Mouse (Mus musculus) neural tube, embryonic 12.5 days (tissue): Measurements from ENCODE around the gene Adssl1. TPM values are rescaled to one million over a fixed set of nuclear protein-coding genes. Genes with fewer than 3 reads are reported as not detected.

Source experiments
- ATAC-seq: fragments of 200-750 bp; cut with Nextera tagmentation; 2 replicates; pipeline ENCODE4 v1.8.0; 2017; ENCODE audit warnings: low read depth, mild to moderate bottlenecking, moderate TSS enrichment, moderate library complexity; ENCODE audit not compliant: low FRiP score
- H3K27ac ChIP-seq: fragments of 300-500 bp; sonication (generic); 2 replicates; pipeline ENCODE4 v1.5.1; 2016
- H3K27me3 ChIP-seq: fragments of 300-500 bp; sonication (generic); replicated peaks from 2 replicates; pipeline ENCODE4 v1.6.1; 2016; ENCODE audit warnings: mild to moderate bottlenecking
- H3K36me3 ChIP-seq: fragments of 300-500 bp; sonication (generic); 2 replicates; pipeline ENCODE4 v1.6.1; 2016; ENCODE audit warnings: mild to moderate bottlenecking
- H3K4me1 ChIP-seq: fragments of 300-500 bp; sonication (generic); 2 replicates; pipeline ENCODE4 v1.6.1; 2016
- H3K4me2 ChIP-seq: fragments of 300-500 bp; sonication (generic); replicated peaks from 2 replicates; pipeline ENCODE4 v1.6.1; 2016; ENCODE audit warnings: mild to moderate bottlenecking
- H3K4me3 ChIP-seq: fragments of 300-500 bp; sonication (generic); 2 replicates; pipeline ENCODE4 v1.5.1; 2016
- H3K9ac ChIP-seq: fragments of 300-500 bp; sonication (generic); 2 replicates; pipeline ENCODE4 v1.6.1; 2016; ENCODE audit warnings: mild to moderate bottlenecking
- H3K9me3 ChIP-seq: fragments of 300-500 bp; sonication (generic); 2 replicates; pipeline ENCODE4 v1.6.1; 2016; ENCODE audit warnings: mild to moderate bottlenecking
- WGBS: fragments of 180-500 bp; shearing (Covaris S2); methylation state at CpG from one replicate; pipeline ENCODE4 v1.1.7; 2016; 5-methylcytosine and 5-hydroxymethylcytosine counted together
- polyA plus RNA-seq: library from polyadenylated mRNA; unstranded; fragments of >200 nt; fragmentation: Nextera tagmentation; extraction: Ambion mirVana; gene quantifications from 2 replicates; pipeline ENCODE4 v1.2.1, GENCODE M21; 2016

Gene Adssl1
- polyA plus RNA-seq, 1 experiment from 2014 or later: 3.7 TPM

- peak; percentile 12; the same call in 1 of the 2 replicates for ATAC-seq
- Histone ChIP-seq H3K4me1 (peaks cover 87% of the 10 kb centered on the region), H3K4me3 (no peak overlapping the region)
Measured at GRCm38 (mm10) chr12:112665445-112665844, 45.6 kb downstream of the Adssl1 start.

GRCm38 (mm10) chr12:112665881-112666544, 46.2 kb downstream of the Adssl1 start:
- Histone ChIP-seq H3K4me1 (peaks cover 87% of the 10 kb centered on the region), H3K27ac (peak overlapping the region; percentile 73), H3K4me3 (no peak overlapping the region; the same call in 1 of the 2 replicates), H3K4me2 (peak overlapping the region; percentile 44), H3K27me3 (no peaks in the 10 kb centered on the region), H3K36me3 (peaks cover 82% of the 10 kb centered on the region), H3K9ac (0 out of 2 replicates have a peak overlapping the region, but pooled peaks have one; percentile 30), H3K9me3 (no peaks in the 10 kb centered on the region)
- ATAC-seq: no peak
- WGBS: 91% methylated on average over 9 of the region's 9 CpGs

More at GRCm38 (mm10) chr12:112665445-112665844, 45.6 kb downstream of the Adssl1 start:
- Histone ChIP-seq H3K27ac (peak overlapping the region; percentile 73), H3K36me3 (peaks cover 82% of the 10 kb centered on the region), H3K4me2 (peak overlapping the region; percentile 44), H3K9me3 (no peaks in the 10 kb centered on the region), H3K27me3 (no peaks in the 10 kb centered on the region), H3K9ac (peak overlapping the region; percentile 38; the same call in 1 of the 2 replicates)
- WGBS: 38% methylated on average over 18 of the region's 18 CpGs

DNA sequence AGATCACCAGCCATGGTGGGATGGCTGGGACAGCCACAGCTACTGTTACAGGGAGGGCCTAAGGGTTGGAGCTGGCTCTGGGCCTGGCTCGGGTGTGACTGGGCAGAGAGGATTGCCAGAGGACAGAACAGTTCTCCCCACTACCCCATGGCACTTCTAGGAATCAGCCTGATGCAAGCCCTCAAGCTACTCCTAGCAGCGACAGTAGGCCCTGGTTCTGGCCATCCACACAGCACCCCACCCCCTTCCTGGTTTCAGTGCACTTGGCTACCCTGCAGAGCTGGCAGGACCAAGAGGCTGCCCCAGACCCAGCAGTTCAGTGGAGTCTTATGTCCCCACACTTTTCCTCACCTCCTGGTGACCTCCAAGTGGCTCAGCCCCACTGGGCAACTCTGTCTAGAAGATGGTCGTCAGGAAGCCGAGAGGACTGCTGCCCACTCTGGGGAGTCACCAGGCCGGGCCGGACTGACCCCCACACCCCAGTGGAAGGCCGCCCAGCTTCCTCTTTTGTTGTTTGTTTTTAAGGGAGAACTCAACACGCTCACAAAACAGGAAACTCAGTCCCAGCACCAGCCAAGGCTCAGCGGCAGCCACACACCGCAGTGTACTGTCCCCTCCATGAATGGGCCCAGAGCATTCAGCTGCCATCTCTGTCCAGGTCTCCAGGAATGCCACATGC, 47.9 kb downstream of the Adssl1 start:
- H3K27me3 ChIP-seq: no peaks in the 10 kb centered on the region
- peak overlapping the region; percentile 13; the same call in 1 of the 2 replicates for H3K4me3 ChIP-seq
- 0 out of 2 replicates have a peak overlapping the region, but pooled peaks have one; percentile 21 for H3K9ac ChIP-seq
- no peaks in the 10 kb centered on the region for H3K9me3 ChIP-seq
- peaks cover 87% of the 10 kb centered on the region for H3K4me1 ChIP-seq
- 87% methylated on average over 10 of the region's 10 CpGs for WGBS
- peaks cover 71% of the 10 kb centered on the region for H3K36me3 ChIP-seq
- ATAC-seq: no peak
- H3K4me2 ChIP-seq: no peak overlapping the region
- H3K27ac ChIP-seq: no peak overlapping the region

- Histone ChIP-seq H3K4me2 (peak overlapping the region; percentile 89), H3K27me3 (no peaks in the 10 kb centered on the region), H3K9me3 (no peaks in the 10 kb centered on the region), H3K9ac (peak overlapping the region; percentile 38), H3K4me1 (peaks cover 73% of the 10 kb centered on the region), H3K4me3 (no peak overlapping the region), H3K36me3 (peaks cover 55% of the 10 kb centered on the region), H3K27ac (no peak overlapping the region)
- no peak for ATAC-seq
- 48% methylated on average over 9 of the region's 9 CpGs for WGBS
Measured at GRCm38 (mm10) chr12:112670718-112671393, 51.0 kb downstream of the Adssl1 start.

GRCm38 (mm10) chr12:112671891-112672290, 52.0 kb downstream of the Adssl1 start:
- Histone ChIP-seq H3K4me1 (peaks cover 63% of the 10 kb centered on the region), H3K9ac (no peak overlapping the region), H3K27me3 (peaks cover under 1% of the 10 kb centered on the region; the same call in 1 of the 2 replicates), H3K36me3 (peaks cover 46% of the 10 kb centered on the region), H3K27ac (no peak overlapping the region), H3K4me3 (peak overlapping the region; percentile 98; the same call in 1 of the 2 replicates), H3K9me3 (no peaks in the 10 kb centered on the region), H3K4me2 (peak overlapping the region; percentile 89)
- no peak for ATAC-seq
- 81% methylated on average over 7 of the region's 7 CpGs for WGBS

DNA sequence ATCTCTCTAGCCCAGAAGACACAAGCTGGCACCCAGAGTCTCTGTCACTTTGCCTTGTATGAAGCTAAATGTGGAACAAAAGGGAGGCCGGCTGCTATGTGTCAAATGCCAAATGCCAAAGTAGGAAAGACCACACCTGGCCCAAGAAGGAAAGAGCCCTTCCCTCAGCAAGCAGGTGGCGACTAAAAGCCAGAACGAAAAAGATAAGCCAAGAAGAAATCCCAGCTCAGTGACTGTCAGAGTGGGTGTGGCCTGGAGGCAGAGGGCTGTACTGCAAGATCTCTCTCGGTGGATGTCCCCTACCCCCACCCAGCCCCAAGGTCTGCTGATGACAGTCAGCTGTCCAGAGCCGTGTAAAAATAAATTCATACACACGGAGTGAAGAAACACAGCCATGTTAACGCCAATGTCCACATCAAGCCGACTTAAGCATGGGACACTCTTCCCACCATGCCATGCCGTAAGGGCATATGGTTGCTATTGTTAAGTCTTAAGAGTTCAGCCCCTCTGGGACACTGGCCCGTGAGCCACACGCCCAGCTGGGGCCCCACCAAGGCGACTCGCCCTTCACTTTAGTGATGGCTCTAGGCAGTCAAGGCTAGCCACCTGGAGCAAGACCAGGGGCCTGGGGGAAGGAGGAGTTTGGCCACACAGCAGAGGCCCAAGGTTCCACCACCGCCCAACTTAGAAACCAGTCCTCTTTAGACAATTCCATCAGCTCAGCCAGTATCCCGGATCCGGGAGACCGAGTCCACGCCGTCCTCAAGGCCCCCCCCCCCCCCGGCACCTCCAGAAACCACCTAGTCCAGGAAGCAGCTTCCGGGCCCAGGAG, 53.1 kb downstream of the Adssl1 start:
- 8% methylated on average over 21 of the region's 21 CpGs for WGBS
- H3K4me1 ChIP-seq: peaks cover 58% of the 10 kb centered on the region

GRCm38 (mm10) chr12:112673576-112674091, 53.8 kb downstream of the Adssl1 start:
- H3K4me3 ChIP-seq: peak overlapping the region; percentile 98
- 0 out of 2 replicates have a peak, but pooled peaks have one; percentile 8 for ATAC-seq
- peak overlapping the region; percentile 100 for H3K9ac ChIP-seq
- peak overlapping the region; percentile 87 for H3K27ac ChIP-seq
- H3K9me3 ChIP-seq: no peaks in the 10 kb centered on the region
- H3K4me1 ChIP-seq: peaks cover 62% of the 10 kb centered on the region
- H3K4me2 ChIP-seq: peak overlapping the region; percentile 89
- H3K27me3 ChIP-seq: peaks cover 17% of the 10 kb centered on the region
- peaks cover 29% of the 10 kb centered on the region for H3K36me3 ChIP-seq
- under 1% methylated on average over 66 of the region's 68 CpGs for WGBS

More for the DNA sequence above, 53.1 kb downstream of the Adssl1 start:
- peak overlapping the region; percentile 89 for H3K4me2 ChIP-seq
- ATAC-seq: peak; percentile 15; the same call in 1 of the 2 replicates
- no peaks in the 10 kb centered on the region for H3K9me3 ChIP-seq
- H3K4me3 ChIP-seq: peak overlapping the region; percentile 98
- H3K36me3 ChIP-seq: peaks cover 35% of the 10 kb centered on the region
- H3K9ac ChIP-seq: peak overlapping the region; percentile 100
- H3K27ac ChIP-seq: peak overlapping the region; percentile 87; the same call in 1 of the 2 replicates
- H3K27me3 ChIP-seq: peaks cover 11% of the 10 kb centered on the region

GRCm38 (mm10) chr12:112674132-112675011, 54.5 kb downstream of the Adssl1 start, which contains the start of gene Akt1:
Gene Akt1 (minus strand): TSS chr12:112674884.
- H3K4me2 ChIP-seq: peak within 1 kb of the TSS; percentile 89
- peak within 1 kb of the TSS; percentile 98 for H3K4me3 ChIP-seq
- peaks cover 24% of the 10 kb centered on the region for H3K27me3 ChIP-seq
- WGBS: under 1% methylated on average over 57 of the region's 70 CpGs
- peaks cover 68% of the 10 kb centered on the region for H3K4me1 ChIP-seq
- ATAC-seq: 0 out of 2 replicates have a peak, but pooled peaks have one; percentile 7
- no peaks in the 10 kb centered on the region for H3K9me3 ChIP-seq
- H3K27ac ChIP-seq: peak within 1 kb of the TSS; percentile 87
- peak within 1 kb of the TSS; percentile 100 for H3K9ac ChIP-seq
- H3K36me3 ChIP-seq: peaks cover 21% of the 10 kb centered on the region

DNA sequence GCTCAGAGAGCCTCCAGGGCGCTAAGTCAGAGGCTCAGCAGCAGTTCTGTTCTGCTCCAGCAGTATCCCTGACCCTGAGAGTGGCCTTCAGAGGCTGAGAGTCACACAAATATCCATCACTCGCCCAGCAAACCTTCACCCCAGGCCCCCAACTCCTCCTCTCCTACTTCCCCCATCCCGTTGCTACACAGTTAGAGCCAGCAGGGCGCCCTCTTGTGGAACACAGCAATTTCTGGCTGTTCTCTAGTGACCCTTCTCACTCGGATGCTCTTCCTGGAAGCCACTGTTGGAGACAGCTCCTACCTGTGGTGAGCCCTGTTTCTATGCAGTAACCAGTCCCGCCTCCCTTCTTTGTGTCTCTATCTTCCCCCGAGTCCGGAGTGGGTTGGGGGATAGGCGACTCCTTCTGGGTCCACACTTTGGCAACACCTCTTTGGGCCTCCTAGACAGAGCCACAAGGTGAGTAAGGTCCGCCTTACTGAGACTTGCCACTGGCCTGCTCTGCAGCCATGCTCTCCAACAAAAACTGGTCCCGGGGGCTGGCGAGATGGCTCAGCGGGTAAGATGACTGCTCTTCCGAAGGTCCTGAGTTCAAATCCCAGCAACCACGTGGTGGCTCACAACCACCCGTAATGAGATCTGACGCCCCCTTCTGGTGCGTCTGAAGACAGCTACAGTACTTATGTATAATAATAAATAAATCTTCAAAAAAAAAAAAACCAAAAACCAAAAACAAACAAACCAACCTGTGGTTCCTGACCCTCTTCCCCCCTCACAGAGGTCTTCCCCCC, 55.6 kb downstream of the Adssl1 start:
- peaks cover 65% of the 10 kb centered on the region for H3K4me1 ChIP-seq
- peak; percentile 34 for ATAC-seq
- 0 out of 2 replicates have a peak overlapping the region, but pooled peaks have one; percentile 46 for H3K27ac ChIP-seq
- H3K9ac ChIP-seq: no peak overlapping the region
- H3K4me2 ChIP-seq: peak overlapping the region; percentile 89
- peaks cover 35% of the 10 kb centered on the region for H3K27me3 ChIP-seq
- 13% methylated on average over 18 of the region's 18 CpGs for WGBS
- H3K36me3 ChIP-seq: peaks cover 11% of the 10 kb centered on the region
- peak overlapping the region; percentile 98 for H3K4me3 ChIP-seq
- no peaks in the 10 kb centered on the region for H3K9me3 ChIP-seq

GRCm38 (mm10) chr12:112677076-112677475, 57.2 kb downstream of the Adssl1 start:
- no peak overlapping the region for H3K4me3 ChIP-seq
- H3K27me3 ChIP-seq: peaks cover 48% of the 10 kb centered on the region
- no peaks in the 10 kb centered on the region for H3K36me3 ChIP-seq
- 63% methylated on average over 5 of the region's 5 CpGs for WGBS
- no peak overlapping the region for H3K27ac ChIP-seq
- no peak overlapping the region for H3K9ac ChIP-seq
- no peaks in the 10 kb centered on the region for H3K9me3 ChIP-seq
- no peak for ATAC-seq
- H3K4me1 ChIP-seq: peaks cover 49% of the 10 kb centered on the region
- H3K4me2 ChIP-seq: no peak overlapping the region
